Mouse (Mus musculus) mesoderm, embryonic 11.5 days (tissue): ENCODE measurements around the gene Slc39a13.
"Not testable (repeated sequence)": the region's sequence is repeated elsewhere in the genome, so short reads cannot be mapped to it uniquely, and the experiment has no call there.

ENCODE experiments used
- DNase-seq: peaks from one replicate; pipeline ENCODE4 v3.0.0-alpha.2; 2012; ENCODE audit warnings: low read depth, low spot score

The Slc39a13 gene

GRCm38 (mm10) chr2:91065544-91065943 lies 4.7 kb downstream of the Slc39a13 start:
- peak; percentile 43 for DNase-seq

GRCm38 (mm10) chr2:91064211-91064610 lies 6.0 kb downstream of the Slc39a13 start:
- no peak for DNase-seq

GRCm38 (mm10) chr2:91062779-91063606 lies 7.2 kb downstream of the Slc39a13 start:
- no peak for DNase-seq

- no peak for DNase-seq
Observed at GRCm38 (mm10) chr2:91061849-91062481, 8.3 kb downstream of the Slc39a13 start.

- peak; percentile 66 for DNase-seq
Observed at GRCm38 (mm10) chr2:91060544-91061355, 9.5 kb downstream of the Slc39a13 start.

- no peak for DNase-seq
Observed at GRCm38 (mm10) chr2:91059376-91059775, 10.8 kb downstream of the Slc39a13 start.

- no peak for DNase-seq
Observed at GRCm38 (mm10) chr2:91058435-91058834, 11.8 kb downstream of the Slc39a13 start.

GRCm38 (mm10) chr2:91053934-91054382 lies 16.3 kb downstream of the Slc39a13 start, which contains the start of gene Psmc3:
TSS of gene Psmc3 (plus strand) at chr2:91054009.
- DNase-seq, result peak; percentile 90

GRCm38 (mm10) chr2:91053181-91053933 lies 16.9 kb downstream of the Slc39a13 start:
- DNase-seq, result no peak

GRCm38 (mm10) chr2:91052752-91053151 lies 17.5 kb downstream of the Slc39a13 start:
- no peak for DNase-seq

GRCm38 (mm10) chr2:91051917-91052316 lies 18.3 kb downstream of the Slc39a13 start:
- DNase-seq, result no peak

- DNase-seq, result no peak
Observed at GRCm38 (mm10) chr2:91047359-91047758, 22.9 kb downstream of the Slc39a13 start.

- DNase-seq, result not testable (repeated sequence)
Observed at GRCm38 (mm10) chr2:91045805-91046204, 24.4 kb downstream of the Slc39a13 start.

GRCm38 (mm10) chr2:91044727-91045126 lies 25.5 kb downstream of the Slc39a13 start:
- DNase-seq, result no peak

- no peak for DNase-seq
Observed at GRCm38 (mm10) chr2:91042651-91043398, 27.4 kb downstream of the Slc39a13 start.

GRCm38 (mm10) chr2:91041786-91042185 lies 28.4 kb downstream of the Slc39a13 start:
- no peak for DNase-seq

GRCm38 (mm10) chr2:91035385-91035784 lies 34.8 kb downstream of the Slc39a13 start, which contains the start of gene Rapsn:
TSS of gene Rapsn (plus strand) at chr2:91035620.
- DNase-seq, result peak; percentile 30

- DNase-seq, result no peak
Observed at GRCm38 (mm10) chr2:91033000-91033399, 37.2 kb downstream of the Slc39a13 start.

- no peak for DNase-seq
Observed at GRCm38 (mm10) chr2:91031216-91031615, 39.0 kb downstream of the Slc39a13 start.
